ENCODE assay signal across 8 mouse cellular contexts in the genomic region with DNA sequence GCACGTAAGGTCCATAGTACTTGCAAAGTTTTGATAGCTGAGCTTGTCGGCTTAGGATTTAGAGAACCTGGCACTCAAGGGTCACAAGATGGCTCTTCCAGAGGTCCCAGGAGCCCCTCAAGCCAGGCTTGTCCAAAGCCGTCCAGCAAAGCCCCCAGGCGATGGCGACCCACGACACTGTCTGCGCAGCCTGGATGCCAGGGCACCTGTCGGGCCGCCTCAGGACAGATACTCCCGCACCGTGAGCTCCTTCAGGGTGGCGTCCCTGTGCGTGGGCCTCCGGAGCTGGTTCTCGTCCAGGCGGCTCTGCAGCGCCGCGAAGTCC. TPM values are rescaled to one million over a fixed set of nuclear protein-coding genes. Genes with fewer than 3 reads are reported as not detected.
DNase-seq lines count a peak whose midpoint lies in the region; ATAC-seq and TF ChIP-seq lines count a peak whose summit lies in the region.

No protein-coding gene starts in this region.

- H3K4me3 ChIP-seq in layer of hippocampus, adult 2 months, result peak overlapping the region; percentile 66
- H3K4me3 ChIP-seq in forebrain, embryonic 10.5 days, result peak overlapping the region; percentile 65
- peak overlapping the region; percentile 40 for H3K4me3 ChIP-seq in intestine, postnatal 0 days (ENCODE audit: low read depth, low read length)
- peak overlapping the region; percentile 48 for H3K4me3 ChIP-seq in neural tube, embryonic 12.5 days

- 12% methylated on average over 19 of the region's 19 CpGs for WGBS in forebrain, embryonic 10.5 days
- WGBS in intestine, postnatal 0 days, result 19% methylated on average over 19 of the region's 19 CpGs
- 15% methylated on average over 19 of the region's 19 CpGs for WGBS in neural tube, embryonic 12.5 days

- no peak for TF ChIP-seq CTCF in layer of hippocampus, adult 2 months (conservative IDR thresholded peaks at IDR 0.05)
- TF ChIP-seq CTCF in intestine, postnatal 0 days (IDR thresholded peaks at IDR 0.05; ENCODE audit: low read depth), result no peak

- H3K36me3 ChIP-seq in forebrain, embryonic 10.5 days (replicated peaks), result no peaks in the 10 kb centered on the region
- peaks cover 23% of the 10 kb centered on the region for H3K36me3 ChIP-seq in intestine, postnatal 0 days (ENCODE audit: control insufficient read depth, insufficient read depth)
- H3K36me3 ChIP-seq in neural tube, embryonic 12.5 days, result no peaks in the 10 kb centered on the region

- peak overlapping the region; percentile 95 for H3K27ac ChIP-seq in layer of hippocampus, adult 2 months
- peak overlapping the region; percentile 87 for H3K27ac ChIP-seq in forebrain, embryonic 10.5 days
- H3K27ac ChIP-seq in intestine, postnatal 0 days (ENCODE audit: low read depth, low read length), result no peak overlapping the region
- H3K27ac ChIP-seq in neural tube, embryonic 12.5 days, result no peak overlapping the region

- ATAC-seq in intestine, postnatal 0 days, result no peak
- 0 out of 2 replicates have a peak, but pooled peaks have one; percentile 3 for ATAC-seq in neural tube, embryonic 12.5 days (ENCODE audit: low FRiP score, low read depth)

- H3K9me3 ChIP-seq in forebrain, embryonic 10.5 days, result no peaks in the 10 kb centered on the region
- no peaks in the 10 kb centered on the region for H3K9me3 ChIP-seq in intestine, postnatal 0 days (ENCODE audit: control insufficient read depth)
- no peaks in the 10 kb centered on the region for H3K9me3 ChIP-seq in neural tube, embryonic 12.5 days

- DNase-seq in layer of hippocampus, adult 2 months (ENCODE audit: low spot score in 2 of 2), result no peak
- DNase-seq in layer of hippocampus, postnatal 14 days (ENCODE audit: low spot score in 2 of 2), result no peak
- no peak for DNase-seq in forebrain, embryonic 10.5 days (ENCODE audit: extremely low spot score, low spot score)
- no peak for DNase-seq in cerebellum, adult 18-20 months
- DNase-seq in cerebellum, adult 8-10 months, result no peak
- no peak for DNase-seq in thymus, adult 18-20 months

- no peak overlapping the region; the same call in 1 of the 2 replicates for H3K9ac ChIP-seq in intestine, postnatal 0 days (ENCODE audit: low read depth, low read length)
- H3K9ac ChIP-seq in neural tube, embryonic 12.5 days, result peak overlapping the region; percentile 70

- H3K27me3 ChIP-seq in forebrain, embryonic 10.5 days (ENCODE audit: poor library complexity, severe bottlenecking), result peaks cover 82% of the 10 kb centered on the region
- 0 out of 2 replicates have a peak, but pooled peaks cover 7% of the 10 kb centered on the region for H3K27me3 ChIP-seq in intestine, postnatal 0 days (replicated peaks; ENCODE audit: control insufficient read depth, insufficient read depth, low read length)
- H3K27me3 ChIP-seq in neural tube, embryonic 12.5 days (replicated peaks), result peaks cover 25% of the 10 kb centered on the region

- peaks cover 17% of the 10 kb centered on the region for H3K4me1 ChIP-seq in forebrain, embryonic 10.5 days
- 0 out of 2 replicates have a peak, but pooled peaks cover 6% of the 10 kb centered on the region for H3K4me1 ChIP-seq in intestine, postnatal 0 days (replicated peaks; ENCODE audit: control insufficient read depth, insufficient read depth, low read length)
- H3K4me1 ChIP-seq in neural tube, embryonic 12.5 days, result peaks cover 8% of the 10 kb centered on the region; the same call in 1 of the 2 replicates

- peak overlapping the region; percentile 69 for H3K4me2 ChIP-seq in intestine, postnatal 0 days (replicated peaks; ENCODE audit: low read depth)
- peak overlapping the region; percentile 91 for H3K4me2 ChIP-seq in neural tube, embryonic 12.5 days (replicated peaks)

RNA-seq across cellular contexts. Expression of gene Snx20, which starts 9.0 kb away (rescaled TPM):
- 1 to 10 TPM; 1.4 to 2.0 TPM for total RNA-seq in layer of hippocampus, adult 2 months (2021)
- total RNA-seq in layer of hippocampus, postnatal 14 days (2021), result 1 to 10 TPM; 2.1 to 2.2 TPM
- polyA plus RNA-seq in forebrain, embryonic 10.5 days (2016; fragmentation: Nextera tagmentation; extraction: Ambion mirVana), result 0.47 and 1.0 TPM in 2 replicates
- polyA plus RNA-seq in intestine, postnatal 0 days (2015; fragmentation: Nextera tagmentation; extraction: Ambion mirVana), result 37.1 and 41.6 TPM in 2 replicates
- polyA plus RNA-seq in neural tube, embryonic 12.5 days (2016; fragmentation: Nextera tagmentation; extraction: Ambion mirVana), result 0.83 and 1.3 TPM in 2 replicates

RNA-seq across cellular contexts. Expression of gene Nod2, which starts 20.2 kb away (rescaled TPM):
- under 1 TPM; 0.15 to 0.39 TPM for total RNA-seq in layer of hippocampus, adult 2 months (2021)
- under 1 TPM; 0.37 to 0.60 TPM for total RNA-seq in layer of hippocampus, postnatal 14 days (2021)
- polyA plus RNA-seq in forebrain, embryonic 10.5 days (2016; fragmentation: Nextera tagmentation; extraction: Ambion mirVana), result 0.07 and 0.20 TPM in 2 replicates
- 0.21 and 0.22 TPM in 2 replicates for polyA plus RNA-seq in intestine, postnatal 0 days (2015; fragmentation: Nextera tagmentation; extraction: Ambion mirVana)
- polyA plus RNA-seq in neural tube, embryonic 12.5 days (2016; fragmentation: Nextera tagmentation; extraction: Ambion mirVana), result 0.11 and 0.16 TPM in 2 replicates

Comparison
In these comparisons a context has a peak if more than half of its experiments do, and no peak if none do; other contexts are left out.
1. H3K27ac ChIP-seq: peak in layer of hippocampus, adult 2 months (single experiment) and forebrain, embryonic 10.5 days (single experiment); none in intestine, postnatal 0 days (single experiment) and neural tube, embryonic 12.5 days (single experiment).
2. RNA of gene Snx20, which starts 9.0 kb away (polyA plus RNA-seq): 37.1 to 41.6 TPM in intestine, postnatal 0 days; 0.83 to 1.3 TPM in neural tube, embryonic 12.5 days and 0.47 to 1.0 TPM in forebrain, embryonic 10.5 days; every median in the first group is over 10 times any median in the second.
3. Peak in every context shown above with its lines, with median percentiles within 50 percentile points of each other: H3K4me3 ChIP-seq.